Mouse (Mus musculus): ENCODE results near the gene Myt1l. TPM values are rescaled to one million over a fixed set of nuclear protein-coding genes. Genes with fewer than 3 reads are reported as not detected.

Gene Myt1l
- 177 and 191 TPM in 2 replicates for polyA plus RNA-seq (2015; fragmentation: Nextera tagmentation; extraction: Ambion mirVana)

GRCm38 (mm10) chr12:29528031-29528771, at the start of gene Myt1l:
TSS of gene Myt1l (plus strand) at chr12:29528384.
- 2% methylated on average over 13 of the region's 13 CpGs for WGBS

DNA sequence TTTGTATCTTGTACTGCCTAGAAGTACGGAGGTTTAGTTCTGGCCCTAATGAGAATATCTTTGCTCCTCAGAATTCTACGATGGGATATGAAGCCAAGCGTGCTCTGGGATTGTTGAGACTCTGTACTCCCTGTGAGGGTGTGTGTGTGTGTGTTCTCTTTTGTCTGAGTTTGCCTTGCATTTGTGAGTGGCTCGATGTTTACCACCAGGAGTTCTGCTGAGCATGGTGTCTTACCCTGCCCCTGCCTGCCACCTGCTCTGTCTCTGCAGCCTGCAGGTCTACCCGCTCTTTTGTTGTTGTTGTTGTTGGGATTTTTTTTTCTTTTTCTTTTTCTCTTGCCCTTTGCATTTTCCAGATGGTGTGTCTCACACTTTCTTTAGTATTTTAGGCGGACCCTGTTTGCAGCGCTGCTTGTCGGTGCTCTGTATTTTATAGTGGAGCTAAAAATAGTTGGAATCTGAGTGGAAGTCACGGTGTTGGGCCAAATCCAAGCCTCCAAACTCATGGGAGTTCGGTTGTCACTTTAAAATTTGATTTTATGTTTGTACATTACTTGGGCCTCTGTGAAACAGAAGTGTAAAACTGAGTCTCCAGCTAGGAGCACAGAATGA, 41.7 kb upstream of the Myt1l start:
- ATAC-seq, result no peak
- Histone ChIP-seq H3K9me3 (no peaks in the 10 kb centered on the region), H3K9ac (replicated peaks) (no peak overlapping the region), H3K4me2 (replicated peaks) (no peak overlapping the region), H3K27me3 (no peaks in the 10 kb centered on the region), H3K36me3 (no peaks in the 10 kb centered on the region), H3K4me1 (replicated peaks) (no peaks in the 10 kb centered on the region), H3K27ac (no peak overlapping the region), H3K4me3 (replicated peaks) (no peak overlapping the region)
- 85% methylated on average over 10 of the region's 10 CpGs for WGBS

More at GRCm38 (mm10) chr12:29528031-29528771, at the start of gene Myt1l:
- Histone ChIP-seq H3K27ac (peak within 1 kb of the TSS; percentile 99), H3K4me2 (replicated peaks) (peak within 1 kb of the TSS; percentile 67), H3K36me3 (no peaks in the 10 kb centered on the region), H3K9me3 (no peaks in the 10 kb centered on the region), H3K27me3 (peaks cover 11% of the 10 kb centered on the region; the same call in 1 of the 2 replicates), H3K4me1 (replicated peaks) (peaks cover 40% of the 10 kb centered on the region), H3K4me3 (replicated peaks) (peak within 1 kb of the TSS; percentile 56), H3K9ac (replicated peaks) (peak within 1 kb of the TSS; percentile 83)
- ATAC-seq, result peak; percentile 40; the same call in 1 of the 2 replicates

DNA sequence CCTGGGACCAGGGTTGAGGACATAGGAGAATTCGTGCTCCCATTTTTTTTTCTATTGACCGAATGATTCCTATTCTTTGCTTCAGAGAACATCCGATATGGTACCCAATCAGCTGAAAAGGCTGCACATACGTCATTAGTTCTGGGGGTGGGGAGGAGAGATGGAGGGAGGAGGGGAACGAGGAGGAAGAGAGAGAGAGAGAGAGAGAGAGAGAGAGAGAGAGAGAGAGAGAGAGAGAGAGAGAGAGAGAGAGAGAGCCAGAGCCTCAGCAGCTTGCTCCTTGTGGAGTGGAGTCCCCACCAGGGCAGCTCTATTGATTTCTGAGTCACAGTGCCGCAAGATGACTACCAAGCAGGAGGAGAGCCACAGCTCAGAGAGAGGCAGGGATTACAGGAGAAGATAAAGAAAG, 1.9 kb upstream of the Myt1l start:
- peak overlapping the region; percentile 99 for H3K27ac ChIP-seq

DNA sequence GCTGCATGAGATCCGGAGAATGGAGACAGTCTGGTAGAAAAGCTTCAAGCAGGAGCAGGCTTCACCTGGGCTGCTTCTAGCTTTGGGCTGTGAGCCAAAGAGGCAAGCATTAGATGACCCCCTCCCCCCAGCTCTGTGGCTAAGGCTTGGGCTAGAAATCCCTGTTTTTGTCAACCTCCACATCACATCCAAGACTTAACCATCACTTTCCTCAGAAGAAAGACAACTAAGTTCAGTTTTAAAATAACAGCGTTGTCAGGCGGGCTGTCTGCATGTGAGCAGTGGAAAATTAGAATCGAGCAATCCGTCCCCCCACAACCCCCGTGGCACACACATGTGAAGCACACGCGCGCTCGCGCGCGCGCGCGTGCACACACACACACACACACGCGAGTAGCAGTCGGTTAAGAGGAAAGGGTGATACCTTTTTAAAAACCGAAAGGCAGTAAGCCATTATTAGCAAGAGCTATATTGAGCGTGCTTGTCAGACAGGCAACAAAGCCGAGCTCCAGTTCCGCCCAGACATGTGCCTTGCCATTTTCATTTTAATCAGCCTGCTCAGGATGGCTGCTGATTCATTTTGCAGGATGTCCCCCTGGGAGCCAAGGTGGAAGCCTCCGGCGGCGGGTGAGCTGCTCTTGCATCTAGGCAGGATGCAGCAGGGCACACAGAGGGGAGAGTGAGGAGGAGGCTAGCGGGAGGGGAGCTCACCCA, 979 bp upstream of the Myt1l start:
- peak; percentile 87 for ATAC-seq
- 0 out of 2 replicates have a peak, but pooled peaks cover 3% of the 10 kb centered on the region for H3K27me3 ChIP-seq
- peak overlapping the region; percentile 67 for H3K4me2 ChIP-seq (replicated peaks)
- WGBS, result under 1% methylated on average over 27 of the region's 27 CpGs
- no peaks in the 10 kb centered on the region for H3K9me3 ChIP-seq
- H3K27ac ChIP-seq, result peak overlapping the region; percentile 99
- peak overlapping the region; percentile 56 for H3K4me3 ChIP-seq (replicated peaks)
- H3K4me1 ChIP-seq (replicated peaks), result peaks cover 30% of the 10 kb centered on the region
- H3K36me3 ChIP-seq, result no peaks in the 10 kb centered on the region
- H3K9ac ChIP-seq (replicated peaks), result peak overlapping the region; percentile 83

More for the DNA sequence above, 1.9 kb upstream of the Myt1l start:
- Histone ChIP-seq H3K9me3 (no peaks in the 10 kb centered on the region), H3K4me2 (replicated peaks) (peak overlapping the region; percentile 50), H3K4me1 (replicated peaks) (peaks cover 23% of the 10 kb centered on the region), H3K9ac (replicated peaks) (peak overlapping the region; percentile 34; the same call in 1 of the 2 replicates), H3K36me3 (no peaks in the 10 kb centered on the region), H3K4me3 (replicated peaks) (peak overlapping the region; percentile 28), H3K27me3 (no peaks in the 10 kb centered on the region)
- WGBS, result 1% methylated on average over 6 of the region's 6 CpGs
- peak; percentile 75 for ATAC-seq

GRCm38 (mm10) chr12:29530241-29530725, 2.1 kb downstream of the Myt1l start:
- Histone ChIP-seq H3K9me3 (no peaks in the 10 kb centered on the region), H3K27ac (peak overlapping the region; percentile 97), H3K4me2 (replicated peaks) (peak overlapping the region; percentile 61), H3K4me3 (replicated peaks) (peak overlapping the region; percentile 52), H3K36me3 (no peaks in the 10 kb centered on the region), H3K4me1 (replicated peaks) (peaks cover 58% of the 10 kb centered on the region), H3K27me3 (peaks cover 18% of the 10 kb centered on the region; the same call in 1 of the 2 replicates), H3K9ac (replicated peaks) (peak overlapping the region; percentile 81)
- WGBS, result 1% methylated on average over 6 of the region's 6 CpGs
- peak; percentile 24; the same call in 1 of the 2 replicates for ATAC-seq

GRCm38 (mm10) chr12:29530823-29531222, 2.6 kb downstream of the Myt1l start:
- 50% methylated on average over 7 of the region's 7 CpGs for WGBS
- Histone ChIP-seq H3K9ac (replicated peaks) (peak overlapping the region; percentile 81), H3K4me2 (replicated peaks) (peak overlapping the region; percentile 61), H3K27ac (peak overlapping the region; percentile 97), H3K36me3 (no peaks in the 10 kb centered on the region), H3K4me1 (replicated peaks) (peaks cover 58% of the 10 kb centered on the region), H3K27me3 (peaks cover 18% of the 10 kb centered on the region; the same call in 1 of the 2 replicates), H3K4me3 (replicated peaks) (peak overlapping the region; percentile 52), H3K9me3 (no peaks in the 10 kb centered on the region)
- ATAC-seq, result no peak

DNA sequence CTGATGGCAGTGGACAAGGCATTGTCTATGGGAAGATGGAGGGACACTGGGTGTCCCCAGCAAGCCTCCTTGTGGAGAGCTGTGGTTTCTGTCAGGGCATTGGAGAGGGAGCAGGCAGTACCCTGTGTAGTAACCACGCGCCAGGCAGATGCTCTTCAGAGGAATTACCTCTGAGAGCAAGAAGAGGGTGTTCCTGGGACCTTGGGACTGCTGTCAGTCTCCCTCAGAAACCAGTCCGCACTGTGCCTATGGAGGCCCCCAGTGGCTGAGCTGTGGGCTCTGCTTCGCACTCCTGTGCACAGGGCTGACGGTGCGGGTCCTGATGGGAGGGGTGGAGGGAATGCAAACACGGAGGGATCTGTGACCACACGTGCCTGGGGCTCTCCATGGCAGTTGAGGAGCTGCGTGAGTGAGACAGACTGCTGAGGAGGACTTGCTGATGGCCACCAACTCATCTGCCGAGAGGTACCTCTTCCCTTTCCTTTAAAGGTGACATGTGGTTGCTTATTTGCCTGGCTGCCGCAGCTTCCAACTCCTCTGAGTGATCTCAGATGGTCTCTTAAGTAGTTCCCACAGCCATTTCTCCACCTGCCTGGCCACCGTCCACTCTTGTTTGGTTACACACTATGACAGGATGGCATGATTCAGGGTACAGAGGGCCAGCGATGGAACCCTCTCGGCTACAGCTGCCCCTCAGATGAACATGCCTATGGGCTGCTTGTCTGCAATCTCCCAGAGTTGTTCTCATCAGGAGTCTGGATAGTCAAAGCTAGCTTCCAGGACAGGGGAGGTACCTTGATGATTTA, 5.1 kb downstream of the Myt1l start:
- 15% methylated on average over 14 of the region's 14 CpGs for WGBS

DNA sequence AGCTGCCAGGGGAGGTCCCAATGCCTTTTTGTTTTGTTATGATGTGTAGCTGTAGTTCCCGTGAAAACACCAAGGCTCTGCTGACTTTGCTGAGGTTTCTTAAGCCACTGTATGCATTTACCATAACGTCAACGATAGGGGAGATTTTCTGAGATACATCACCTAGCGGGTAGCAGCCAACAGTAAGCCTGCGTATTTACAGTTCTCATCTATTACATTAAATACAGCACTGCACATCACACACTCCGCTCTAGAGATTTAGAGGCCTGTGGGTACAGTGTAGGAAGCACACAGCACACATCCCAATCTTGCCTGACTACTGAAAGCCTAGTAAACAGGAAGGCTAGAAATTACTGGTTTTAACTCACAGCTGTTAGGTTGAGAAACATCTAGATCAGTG, 6.1 kb downstream of the Myt1l start:
- ATAC-seq, result peak; percentile 48

More for the DNA sequence above, 5.1 kb downstream of the Myt1l start:
- Histone ChIP-seq H3K36me3 (no peaks in the 10 kb centered on the region), H3K27ac (peak overlapping the region; percentile 97), H3K9me3 (no peaks in the 10 kb centered on the region), H3K27me3 (peaks cover 27% of the 10 kb centered on the region; the same call in 1 of the 2 replicates), H3K4me1 (replicated peaks) (peaks cover 71% of the 10 kb centered on the region), H3K4me3 (replicated peaks) (peak overlapping the region; percentile 51), H3K9ac (replicated peaks) (peak overlapping the region; percentile 81), H3K4me2 (replicated peaks) (peak overlapping the region; percentile 66)
- peak; percentile 76 for ATAC-seq

DNA sequence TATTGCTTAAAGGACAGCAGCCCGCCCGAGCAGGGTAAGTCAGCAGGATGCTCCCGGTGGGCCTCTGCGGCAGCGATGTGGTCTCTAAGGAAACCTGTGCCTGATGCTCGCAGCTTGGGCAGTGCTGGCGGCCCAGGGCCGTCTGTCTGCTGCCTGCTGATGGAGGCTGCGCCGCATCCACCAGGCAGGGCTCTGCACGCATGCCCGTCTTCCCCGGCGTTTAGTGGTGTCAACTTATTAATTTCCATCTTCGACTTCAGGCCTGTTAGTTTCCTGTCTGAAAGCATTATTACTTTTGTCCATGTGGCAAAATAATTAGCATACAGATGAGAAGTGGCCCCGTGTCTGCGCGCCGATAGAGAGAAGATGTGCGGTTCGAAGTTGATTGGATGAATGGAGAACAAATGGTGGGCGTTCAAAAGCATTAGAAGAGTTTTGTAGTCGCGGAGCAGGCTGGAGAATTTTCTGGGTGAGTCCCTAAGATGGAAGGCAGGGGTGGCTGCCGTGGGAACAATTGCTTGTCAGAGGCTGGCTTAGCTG, 6.6 kb downstream of the Myt1l start:
- WGBS, result under 1% methylated on average over 25 of the region's 25 CpGs
- Histone ChIP-seq H3K4me2 (replicated peaks) (peak overlapping the region; percentile 66), H3K9me3 (no peaks in the 10 kb centered on the region), H3K4me3 (replicated peaks) (peak overlapping the region; percentile 51), H3K27me3 (peaks cover 27% of the 10 kb centered on the region; the same call in 1 of the 2 replicates), H3K9ac (replicated peaks) (peak overlapping the region; percentile 81), H3K27ac (peak overlapping the region; percentile 97), H3K4me1 (replicated peaks) (peaks cover 85% of the 10 kb centered on the region), H3K36me3 (no peaks in the 10 kb centered on the region)
- ATAC-seq, result peak; percentile 66

More for the DNA sequence above, 6.1 kb downstream of the Myt1l start:
- H3K27me3 ChIP-seq, result peaks cover 27% of the 10 kb centered on the region; the same call in 1 of the 2 replicates
- no peaks in the 10 kb centered on the region for H3K36me3 ChIP-seq
- H3K4me1 ChIP-seq (replicated peaks), result peaks cover 80% of the 10 kb centered on the region
- H3K9ac ChIP-seq (replicated peaks), result peak overlapping the region; percentile 81
- H3K27ac ChIP-seq, result peak overlapping the region; percentile 97
- 2% methylated on average over 6 of the region's 6 CpGs for WGBS
- peak overlapping the region; percentile 51 for H3K4me3 ChIP-seq (replicated peaks)
- peak overlapping the region; percentile 66 for H3K4me2 ChIP-seq (replicated peaks)
- H3K9me3 ChIP-seq, result no peaks in the 10 kb centered on the region

- Histone ChIP-seq H3K4me2 (replicated peaks) (peak overlapping the region; percentile 66), H3K4me1 (replicated peaks) (peaks cover 80% of the 10 kb centered on the region)
Measured at GRCm38 (mm10) chr12:29537916-29538315, 9.7 kb downstream of the Myt1l start.

More at GRCm38 (mm10) chr12:29537916-29538315, 9.7 kb downstream of the Myt1l start:
- ATAC-seq, result peak; percentile 15; the same call in 1 of the 2 replicates
- Histone ChIP-seq H3K4me3 (replicated peaks) (peak overlapping the region; percentile 51), H3K9me3 (no peaks in the 10 kb centered on the region), H3K27ac (peak overlapping the region; percentile 85), H3K9ac (replicated peaks) (peak overlapping the region; percentile 81), H3K27me3 (peaks cover 18% of the 10 kb centered on the region; the same call in 1 of the 2 replicates), H3K36me3 (no peaks in the 10 kb centered on the region)
- WGBS, result 28% methylated on average over 5 of the region's 5 CpGs

Data from midbrain, embryonic 13.5 days (tissue).